In the genomic region with DNA sequence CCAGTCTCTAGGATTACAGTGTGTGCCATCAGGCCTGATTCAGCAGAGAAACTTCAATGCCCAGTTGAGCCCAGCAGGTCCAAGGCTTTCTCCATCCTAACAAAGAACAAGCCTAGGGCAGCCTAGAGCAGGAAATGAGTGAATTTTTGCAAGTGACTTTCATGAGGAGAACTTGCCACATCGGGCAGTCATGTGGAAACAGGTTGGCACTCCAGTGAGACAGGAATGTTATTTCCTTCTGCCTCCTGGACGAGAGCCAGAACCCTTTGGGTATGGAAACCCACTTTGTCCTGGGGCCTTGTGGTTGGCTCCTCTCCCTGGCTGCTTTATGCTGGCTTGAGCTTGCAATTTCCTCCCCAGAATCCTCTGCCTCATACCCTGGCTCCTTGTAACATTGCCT, we compare ENCODE assay signal across 11 mouse cellular contexts. TPM values are rescaled to one million over a fixed set of nuclear protein-coding genes. Genes with fewer than 3 reads are reported as not detected.
DNase-seq lines count a peak whose midpoint lies in the region; ATAC-seq and TF ChIP-seq lines count a peak whose summit lies in the region.
"Had no signal": no experiment of that assay in that cellular context is flagged by ENCODE, and none has a peak within 500 bp of the region (broad histone marks: within the 10 kb centered on the region; RNA-seq: fewer than 3 reads in every experiment).

No protein-coding gene starts in this region.

- no peak for TF ChIP-seq CTCF in kidney, postnatal 0 days (IDR thresholded peaks at IDR 0.05; ENCODE audit: low read depth)

- intact Hi-C loops in left cerebral cortex, postnatal 36 days (cut with DNase I) = no loop called here

- no peak overlapping the region for H3K9ac ChIP-seq in embryonic facial prominence, embryonic 14.5 days (ENCODE audit: low read depth, low read length)
- no peak overlapping the region for H3K9ac ChIP-seq in kidney, postnatal 0 days (ENCODE audit: low read depth, low read length)

- H3K4me2 ChIP-seq in embryonic facial prominence, embryonic 14.5 days (ENCODE audit: low read depth, low read length) = no peak overlapping the region
- no peak overlapping the region for H3K4me2 ChIP-seq in kidney, postnatal 0 days (ENCODE audit: low read length)

- no peaks in the 10 kb centered on the region for H3K9me3 ChIP-seq in embryonic facial prominence, embryonic 14.5 days (ENCODE audit: control insufficient read depth, low read length)
- H3K9me3 ChIP-seq in embryonic facial prominence, embryonic 10.5 days = no peaks in the 10 kb centered on the region
- H3K9me3 ChIP-seq in kidney, postnatal 0 days (replicated peaks; ENCODE audit: low read length) = no peaks in the 10 kb centered on the region
- H3K9me3 ChIP-seq: megakaryocyte, embryonic 14.5 days had no signal

- WGBS in embryonic facial prominence, embryonic 14.5 days = 33% methylated on average over 2 of the region's 2 CpGs
- WGBS in embryonic facial prominence, embryonic 10.5 days = 74% methylated on average over 2 of the region's 2 CpGs
- 44% methylated on average over 2 of the region's 2 CpGs for WGBS in kidney, postnatal 0 days

- H3K27me3 ChIP-seq in embryonic facial prominence, embryonic 14.5 days (replicated peaks; ENCODE audit: control insufficient read depth, insufficient read depth, low read length) = no peaks in the 10 kb centered on the region
- H3K27me3 ChIP-seq in embryonic facial prominence, embryonic 10.5 days (replicated peaks; ENCODE audit: low read depth, poor library complexity, severe bottlenecking) = no peaks in the 10 kb centered on the region
- H3K27me3 ChIP-seq in kidney, postnatal 0 days (ENCODE audit: insufficient read depth, low read length) = no peaks in the 10 kb centered on the region

- H3K4me1 ChIP-seq in embryonic facial prominence, embryonic 14.5 days (ENCODE audit: control insufficient read depth, insufficient read depth, low read length) = no peaks in the 10 kb centered on the region
- no peaks in the 10 kb centered on the region for H3K4me1 ChIP-seq in embryonic facial prominence, embryonic 10.5 days
- no peaks in the 10 kb centered on the region for H3K4me1 ChIP-seq in kidney, postnatal 0 days (replicated peaks; ENCODE audit: insufficient read depth, low read length)
- H3K4me1 ChIP-seq: megakaryocyte, embryonic 14.5 days had no signal

- no peak overlapping the region for H3K27ac ChIP-seq in embryonic facial prominence, embryonic 14.5 days (replicated peaks; ENCODE audit: low read depth, low read length)
- no peak overlapping the region for H3K27ac ChIP-seq in embryonic facial prominence, embryonic 10.5 days (replicated peaks)
- no peak overlapping the region for H3K27ac ChIP-seq in kidney, postnatal 0 days

- no peaks in the 10 kb centered on the region for H3K36me3 ChIP-seq in embryonic facial prominence, embryonic 14.5 days (ENCODE audit: control insufficient read depth, insufficient read depth, low read length)
- no peaks in the 10 kb centered on the region for H3K36me3 ChIP-seq in embryonic facial prominence, embryonic 10.5 days (replicated peaks)
- no peaks in the 10 kb centered on the region for H3K36me3 ChIP-seq in kidney, postnatal 0 days (ENCODE audit: insufficient read depth, low read length)

- DNase-seq in embryonic facial prominence, embryonic 14.5 days (ENCODE audit: low spot score) = peak; percentile 74
- no peak for DNase-seq in embryonic facial prominence, embryonic 10.5 days (ENCODE audit: low spot score)
- peak; percentile 28 for DNase-seq in testis, postnatal 14 days (ENCODE audit: low spot score)
- no peak for DNase-seq in testis, postnatal 10 days (ENCODE audit: low spot score)
- DNase-seq in kidney, postnatal 0 days (ENCODE audit: low spot score) = peak; percentile 19
- DNase-seq in lung, postnatal 4 days = peak; percentile 26 to 29
- no peak for DNase-seq in left cerebral cortex, postnatal 36 days (ENCODE audit: low spot score in 2 of 2)
- no peak for DNase-seq in left cerebral cortex, adult 8-10 months (ENCODE audit: low spot score in 2 of 2)
- DNase-seq: adrenal gland, postnatal 14 days; gastrocnemius, postnatal 36 days had no signal

- ATAC-seq in embryonic facial prominence, embryonic 14.5 days (ENCODE audit: low read depth) = peak; percentile 55; the same call in 1 of the 2 replicates
- 0 out of 2 replicates have a peak, but pooled peaks have one; percentile 29 for ATAC-seq in kidney, postnatal 0 days (replicated peaks; ENCODE audit: low FRiP score, low read depth)

- H3K4me3 ChIP-seq in embryonic facial prominence, embryonic 14.5 days (ENCODE audit: low read depth, low read length) = no peak overlapping the region
- H3K4me3 ChIP-seq in embryonic facial prominence, embryonic 10.5 days = no peak overlapping the region
- H3K4me3 ChIP-seq in kidney, postnatal 0 days (replicated peaks; ENCODE audit: low read depth, low read length) = no peak overlapping the region
- H3K4me3 ChIP-seq: megakaryocyte, embryonic 14.5 days had no signal

RNA-seq across cellular contexts. Expression of gene Coa6, which starts 30.8 kb away (rescaled TPM):
- polyA plus RNA-seq in embryonic facial prominence, embryonic 14.5 days (2014; fragmentation: Nextera tagmentation; extraction: Ambion mirVana) = 45.5 and 49.5 TPM in 2 replicates
- 43.8 and 46.8 TPM in 2 replicates for polyA plus RNA-seq in embryonic facial prominence, embryonic 10.5 days (2016; fragmentation: Nextera tagmentation; extraction: Ambion mirVana)
- 92.5 and 102 TPM in 2 replicates for polyA plus RNA-seq in kidney, postnatal 0 days (2015; fragmentation: Nextera tagmentation; extraction: Ambion mirVana)
- 10 to 100 TPM; 25.9 to 26.0 TPM for total RNA-seq in left cerebral cortex, postnatal 36 days (2021)
- total RNA-seq in left cerebral cortex, adult 8-10 months (2022) = 10 to 100 TPM; 21.5 to 28.3 (median 24.5) TPM

Comparison
In these comparisons a context has a peak if more than half of its experiments do, and no peak if none do; other contexts are left out.
1. DNase-seq: peak in embryonic facial prominence, embryonic 14.5 days (single experiment), testis, postnatal 14 days (single experiment), kidney, postnatal 0 days (single experiment) and lung, postnatal 4 days (2 of 2); none in embryonic facial prominence, embryonic 10.5 days (single experiment), testis, postnatal 10 days (single experiment), left cerebral cortex, postnatal 36 days (0 of 2) and left cerebral cortex, adult 8-10 months (0 of 2).